Mouse (Mus musculus) kidney, adult 2 months (tissue): ENCODE results near the gene Ap5z1. TPM values are rescaled to one million over a fixed set of nuclear protein-coding genes. Genes with fewer than 3 reads are reported as not detected.

ENCODE experiments used
- DNase-seq: peaks from one replicate; pipeline ENCODE4 v3.0.0; 2021
- H3K27ac ChIP-seq: fragments of 200-500 bp; 2 replicates; pipeline ENCODE4 v1.5.1; 2012; ENCODE audit warnings: low read depth, low read length, control low read depth, inconsistent platforms; ENCODE audit not compliant: insufficient read depth
- H3K27me3 ChIP-seq: fragments of 200-500 bp; replicated peaks from 2 replicates; pipeline ENCODE4 v1.6.1; 2012; ENCODE audit warnings: mild to moderate bottlenecking, moderate library complexity, low read length, inconsistent platforms; ENCODE audit not compliant: control insufficient read depth, insufficient read depth
- H3K36me3 ChIP-seq: fragments of 200-500 bp; 2 replicates; pipeline ENCODE4 v1.6.1; 2012; ENCODE audit warnings: mild to moderate bottlenecking, moderate library complexity, low read length, inconsistent platforms; ENCODE audit not compliant: control insufficient read depth, insufficient read depth
- H3K4me1 ChIP-seq: fragments of 200-500 bp; 2 replicates; pipeline ENCODE4 v1.6.1; 2011; ENCODE audit warnings: low read length; ENCODE audit not compliant: control insufficient read depth, insufficient read depth
- H3K4me3 ChIP-seq: fragments of 200-500 bp; 2 replicates; pipeline ENCODE4 v1.5.1; 2011; ENCODE audit warnings: mild to moderate bottlenecking, low read depth, low read length, control low read depth; ENCODE audit not compliant: insufficient read depth
- CTCF ChIP-seq: fragments of 200-500 bp; conservative IDR thresholded peaks from 2 replicates; pipeline ENCODE4 v1.5.1; 2011; ENCODE audit warnings: low read depth, mild to moderate bottlenecking, control low read depth, low read length, moderate library complexity, mixed read lengths; ENCODE audit not compliant: insufficient read depth, insufficient read length
- POLR2A ChIP-seq: fragments of 200-500 bp; IDR thresholded peaks from one replicate; pipeline ENCODE4 v1.6.1; 2011; ENCODE audit warnings: low read depth, low read length, control low read depth
- WGBS: fragments of 180-500 bp; shearing (Covaris S2); methylation state at CpG from one replicate; pipeline ENCODE4 v1.1.7; 2018; 5-methylcytosine and 5-hydroxymethylcytosine counted together
- polyA plus RNA-seq: library from polyadenylated mRNA; depleted of rRNA; stranded (reverse); fragments of >200 nt; gene quantifications from 2 replicates; pipeline ENCODE4 v1.2.3, GENCODE M21; 2012

The Ap5z1 gene
- polyA plus RNA-seq, 1 experiment, result 37.4 TPM

DNA sequence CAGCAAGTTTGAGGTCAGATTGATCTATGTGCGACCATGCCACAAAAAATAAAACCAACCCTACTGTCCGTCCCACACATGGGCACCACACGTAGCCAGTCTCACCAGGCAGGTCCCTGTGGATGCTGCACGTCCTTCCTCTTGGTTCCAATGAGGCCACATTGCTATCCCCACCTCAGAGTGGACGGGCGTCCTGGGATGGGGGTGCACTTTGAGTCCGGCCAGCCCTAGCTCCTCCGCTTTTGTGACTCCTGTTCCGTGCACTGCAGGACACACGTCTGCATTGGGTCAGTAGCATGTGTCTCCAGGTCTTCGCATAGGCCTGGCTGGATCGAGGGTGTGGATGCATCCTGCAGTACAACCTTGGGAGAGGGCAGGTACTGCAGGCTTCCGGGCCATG is 4.6 kb downstream of the Ap5z1 start:
- Histone ChIP-seq H3K27ac (no peak overlapping the region), H3K36me3 (no peaks in the 10 kb centered on the region), H3K4me1 (0 out of 2 replicates have a peak, but pooled peaks cover 7% of the 10 kb centered on the region), H3K4me3 (no peak overlapping the region), H3K27me3 (no peaks in the 10 kb centered on the region)
- TF ChIP-seq POLR2A (no peak), CTCF (no peak)
- DNase-seq, result no peak
- WGBS, result 96% methylated on average over 13 of the region's 13 CpGs

DNA sequence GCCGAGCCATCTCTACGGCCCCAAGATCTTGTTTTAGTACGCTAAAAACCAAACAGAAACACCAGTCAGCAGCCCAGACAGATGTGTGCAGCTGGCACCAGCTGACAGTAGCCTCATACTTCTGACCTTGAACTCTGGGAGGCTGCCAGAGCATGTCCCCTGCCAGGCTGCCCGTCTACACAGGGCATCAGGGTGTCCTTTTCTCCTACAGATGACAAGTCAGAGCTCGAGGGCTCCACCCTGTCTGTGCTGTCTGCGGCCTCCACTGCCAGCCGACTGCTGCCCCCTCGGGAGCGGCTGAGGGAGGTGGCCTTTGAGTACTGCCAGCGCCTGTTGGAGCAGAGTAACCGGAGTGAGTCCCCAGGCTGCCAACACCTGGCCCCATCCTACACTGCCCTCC is 6.1 kb downstream of the Ap5z1 start:
- H3K27me3 ChIP-seq, result no peaks in the 10 kb centered on the region
- H3K4me1 ChIP-seq, result 0 out of 2 replicates have a peak, but pooled peaks cover 2% of the 10 kb centered on the region
- 82% methylated on average over 11 of the region's 11 CpGs for WGBS
- H3K27ac ChIP-seq, result no peak overlapping the region
- TF ChIP-seq POLR2A, result no peak
- TF ChIP-seq CTCF, result no peak
- DNase-seq, result no peak
- H3K36me3 ChIP-seq, result no peaks in the 10 kb centered on the region
- no peak overlapping the region for H3K4me3 ChIP-seq

DNA sequence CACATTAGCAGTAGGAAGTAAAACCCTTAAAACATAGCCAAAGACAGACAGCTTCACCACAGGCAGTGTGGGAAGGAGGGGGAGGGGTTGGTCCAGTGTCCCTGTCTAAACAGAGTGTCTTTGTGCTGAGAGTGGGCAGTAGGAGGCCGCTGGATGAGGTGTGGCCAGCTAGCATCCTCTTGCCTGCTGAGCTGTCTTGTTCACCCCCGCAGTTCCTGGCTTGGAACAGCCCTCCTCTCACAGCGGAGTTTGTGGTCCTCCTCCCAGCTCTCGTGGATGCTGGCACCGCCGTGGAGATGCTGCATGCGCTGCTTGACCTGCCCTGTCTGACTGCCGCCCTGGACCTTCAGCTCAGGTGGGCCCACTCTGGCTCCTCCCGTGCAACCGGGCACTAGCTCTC is 10.0 kb downstream of the Ap5z1 start:
- H3K27me3 ChIP-seq, result no peaks in the 10 kb centered on the region
- WGBS, result 77% methylated on average over 10 of the region's 10 CpGs
- DNase-seq, result no peak
- no peak overlapping the region for H3K4me3 ChIP-seq
- H3K36me3 ChIP-seq, result no peaks in the 10 kb centered on the region
- H3K4me1 ChIP-seq, result no peaks in the 10 kb centered on the region
- TF ChIP-seq CTCF (no peak), POLR2A (no peak)
- no peak overlapping the region for H3K27ac ChIP-seq

DNA sequence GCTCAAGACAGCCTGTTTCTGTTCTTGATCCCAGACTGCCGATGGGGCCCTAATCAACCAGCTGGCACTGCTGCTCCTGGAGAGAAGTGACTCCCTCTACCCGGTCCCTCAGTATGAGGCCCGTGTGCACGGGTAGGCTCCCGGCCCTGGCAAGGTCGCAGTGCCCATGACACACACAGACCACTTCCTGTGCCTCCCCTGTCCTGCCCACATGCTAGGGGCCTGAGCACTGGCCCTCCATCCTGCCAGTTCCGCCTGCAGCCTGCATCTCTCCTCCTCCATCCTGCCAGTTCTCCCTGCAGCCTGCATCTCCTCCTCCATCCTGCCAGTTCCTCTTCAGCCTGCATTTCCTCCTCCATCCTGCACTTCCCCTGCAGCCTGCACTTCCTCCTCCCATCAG is 11.9 kb downstream of the Ap5z1 start:
- no peak for TF ChIP-seq POLR2A
- TF ChIP-seq CTCF, result no peak
- Histone ChIP-seq H3K27me3 (no peaks in the 10 kb centered on the region), H3K36me3 (no peaks in the 10 kb centered on the region), H3K4me1 (no peaks in the 10 kb centered on the region), H3K27ac (no peak overlapping the region), H3K4me3 (no peak overlapping the region)
- no peak for DNase-seq
- 76% methylated on average over 7 of the region's 7 CpGs for WGBS

DNA sequence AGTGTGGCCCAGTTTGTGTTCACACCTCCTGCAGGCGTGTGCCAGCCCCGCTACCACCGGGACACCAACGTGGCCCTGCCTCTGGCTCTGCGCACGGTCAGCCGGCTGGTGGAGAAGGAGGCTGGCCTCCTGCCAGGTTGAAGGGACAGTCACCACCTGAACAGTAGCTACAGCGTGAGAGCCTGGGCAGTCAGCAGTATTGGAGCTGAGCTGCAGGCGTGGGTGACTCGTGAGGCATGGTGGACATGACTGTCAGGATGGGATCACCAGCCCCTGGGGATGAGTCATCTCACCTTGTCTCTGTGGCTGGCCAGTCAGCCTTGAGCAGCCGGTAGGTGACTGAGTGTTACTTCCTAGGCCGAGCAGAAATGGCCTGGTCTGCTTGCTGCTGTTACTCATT is 13.6 kb downstream of the Ap5z1 start:
- no peaks in the 10 kb centered on the region for H3K36me3 ChIP-seq
- H3K4me3 ChIP-seq, result no peak overlapping the region
- no peak for TF ChIP-seq CTCF
- TF ChIP-seq POLR2A, result no peak
- DNase-seq, result no peak
- WGBS, result 65% methylated on average over 12 of the region's 12 CpGs
- H3K27me3 ChIP-seq, result no peaks in the 10 kb centered on the region
- no peaks in the 10 kb centered on the region for H3K4me1 ChIP-seq
- H3K27ac ChIP-seq, result no peak overlapping the region

- Histone ChIP-seq H3K27ac (no peak overlapping the region), H3K27me3 (no peaks in the 10 kb centered on the region), H3K4me3 (no peak overlapping the region), H3K36me3 (no peaks in the 10 kb centered on the region), H3K4me1 (no peaks in the 10 kb centered on the region)
- 79% methylated on average over 5 of the region's 5 CpGs for WGBS
- DNase-seq, result no peak
- TF ChIP-seq CTCF, result no peak
- TF ChIP-seq POLR2A, result no peak
These were observed 14.3 kb downstream of the Ap5z1 start for GRCm38 (mm10) chr5:142477866-142478615.

DNA sequence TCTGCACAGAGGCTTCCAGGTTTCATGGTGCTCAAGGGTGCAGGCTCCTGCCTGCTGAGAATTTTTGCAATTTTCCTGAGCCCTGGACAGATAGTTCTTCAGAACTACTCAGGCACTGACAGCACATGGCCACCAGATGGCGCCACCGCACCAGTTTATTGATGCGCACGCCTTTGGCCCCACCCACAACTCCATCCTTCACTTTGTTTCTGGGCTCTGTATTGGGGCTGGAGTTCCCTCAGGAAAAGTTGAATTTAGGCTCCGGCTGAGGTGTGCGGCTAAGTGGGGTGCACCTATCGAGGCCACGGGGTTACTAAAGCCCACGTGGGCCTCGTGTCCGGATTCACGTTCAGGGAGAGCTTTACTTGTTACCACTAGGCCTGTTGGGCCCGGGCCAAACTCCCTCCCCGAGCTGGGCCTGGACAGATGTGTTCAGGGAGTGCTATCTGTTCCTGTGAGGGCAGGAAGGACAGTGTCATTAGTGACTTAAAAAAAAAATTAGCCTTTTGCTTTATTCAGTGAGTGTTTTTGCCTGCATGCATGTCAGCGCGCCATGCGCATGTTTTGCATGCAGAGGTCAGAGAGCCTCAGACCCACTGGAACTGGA is 15.2 kb downstream of the Ap5z1 start:
- no peak overlapping the region for H3K27ac ChIP-seq
- no peak overlapping the region for H3K4me3 ChIP-seq
- no peaks in the 10 kb centered on the region for H3K36me3 ChIP-seq
- DNase-seq, result peak; percentile 74
- 29% methylated on average over 17 of the region's 17 CpGs for WGBS
- TF ChIP-seq CTCF (peak; percentile 87), POLR2A (no peak)
- no peaks in the 10 kb centered on the region for H3K4me1 ChIP-seq
- H3K27me3 ChIP-seq, result no peaks in the 10 kb centered on the region

DNA sequence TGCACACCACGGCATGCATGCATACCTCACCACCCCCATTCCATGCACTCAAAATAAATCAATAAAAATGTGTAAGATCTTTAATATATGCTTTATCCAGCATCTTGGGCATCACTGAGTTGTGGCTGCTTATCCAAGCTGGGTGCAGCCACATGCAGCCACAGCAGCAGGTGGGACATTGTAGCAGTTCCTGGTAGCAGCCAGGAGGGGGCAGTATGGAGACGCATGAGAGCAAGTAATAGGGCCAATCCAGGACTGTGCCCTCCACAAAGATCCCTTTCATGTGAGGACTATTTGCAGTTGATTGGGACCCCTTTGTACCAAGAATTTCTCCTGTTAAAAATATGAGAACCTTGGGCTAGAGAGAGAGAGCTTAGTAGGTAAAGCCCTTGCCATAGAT is 18.8 kb downstream of the Ap5z1 start:
- Histone ChIP-seq H3K4me1 (no peaks in the 10 kb centered on the region), H3K27ac (no peak overlapping the region), H3K4me3 (no peak overlapping the region), H3K36me3 (no peaks in the 10 kb centered on the region), H3K27me3 (no peaks in the 10 kb centered on the region)
- WGBS, result 61% methylated on average over 2 of the region's 2 CpGs
- peak; percentile 25 for DNase-seq
- no peak for TF ChIP-seq POLR2A
- TF ChIP-seq CTCF, result peak; percentile 60
